Mouse (Mus musculus) forebrain, embryonic 11.5 days (tissue): ENCODE results near the gene Mymx. TPM values are rescaled to one million over a fixed set of nuclear protein-coding genes. Genes with fewer than 3 reads are reported as not detected.
"Not testable (repeated sequence)": the region's sequence is repeated elsewhere in the genome, so short reads cannot be mapped to it uniquely, and the experiment has no call there.

Experiments used
- ATAC-seq: fragments of 200-750 bp; cut with Nextera tagmentation; replicated peaks from 2 replicates; pipeline ENCODE4 v1.8.0; 2017; ENCODE audit warnings: moderate TSS enrichment; ENCODE audit not compliant: low FRiP score
- DNase-seq: peaks from one replicate; pipeline ENCODE4 v3.0.0-alpha.2; 2017; ENCODE audit warnings: low spot score
- H3K27ac ChIP-seq: fragments of 300-500 bp; sonication (generic); 2 replicates; pipeline ENCODE4 v1.5.1; 2014; ENCODE audit warnings: low read depth, low read length
- H3K27me3 ChIP-seq: fragments of 300-500 bp; sonication (generic); 2 replicates; pipeline ENCODE4 v1.6.1; 2014; ENCODE audit warnings: mild to moderate bottlenecking, low read length, mixed read lengths; ENCODE audit not compliant: control insufficient read depth, insufficient read depth
- H3K36me3 ChIP-seq: fragments of 300-500 bp; sonication (generic); 2 replicates; pipeline ENCODE4 v1.6.1; 2014; ENCODE audit warnings: mild to moderate bottlenecking, low read length, moderate library complexity, mixed read lengths; ENCODE audit not compliant: control insufficient read depth, insufficient read depth
- H3K4me1 ChIP-seq: fragments of 300-500 bp; sonication (generic); replicated peaks from 2 replicates; pipeline ENCODE4 v1.6.1; 2014; ENCODE audit warnings: low read length, mixed read lengths; ENCODE audit not compliant: control insufficient read depth, insufficient read depth
- H3K4me2 ChIP-seq: fragments of 300-500 bp; sonication (generic); 2 replicates; pipeline ENCODE4 v1.6.1; 2014; ENCODE audit warnings: low read depth, mild to moderate bottlenecking, low read length, moderate library complexity, mixed read lengths; ENCODE audit not compliant: severe bottlenecking
- H3K4me3 ChIP-seq: fragments of 300-500 bp; sonication (generic); 2 replicates; pipeline ENCODE4 v1.5.1; 2014; ENCODE audit warnings: low read depth, low read length
- H3K9ac ChIP-seq: fragments of 300-500 bp; sonication (generic); 2 replicates; pipeline ENCODE4 v1.6.1; 2014; ENCODE audit warnings: low read length
- H3K9me3 ChIP-seq: fragments of 300-500 bp; sonication (generic); 2 replicates; pipeline ENCODE4 v1.6.1; 2016; ENCODE audit warnings: low read length, mixed read lengths; ENCODE audit not compliant: control insufficient read depth
- WGBS: fragments of 180-500 bp; shearing (Covaris S2); extraction: QIAGEN DNeasy Blood & Tissue Kit; methylation state at CpG from one replicate; pipeline ENCODE4 v1.1.7; 2014; 5-methylcytosine and 5-hydroxymethylcytosine counted together
- polyA plus RNA-seq: library from polyadenylated mRNA; unstranded; fragments of >200 nt; fragmentation: Nextera tagmentation; extraction: Ambion mirVana; gene quantifications from 2 replicates; pipeline ENCODE4 v1.2.1, GENCODE M21; 2014

Mymx gene
- polyA plus RNA-seq, 1 experiment from 2014 or later = not detected

DNA sequence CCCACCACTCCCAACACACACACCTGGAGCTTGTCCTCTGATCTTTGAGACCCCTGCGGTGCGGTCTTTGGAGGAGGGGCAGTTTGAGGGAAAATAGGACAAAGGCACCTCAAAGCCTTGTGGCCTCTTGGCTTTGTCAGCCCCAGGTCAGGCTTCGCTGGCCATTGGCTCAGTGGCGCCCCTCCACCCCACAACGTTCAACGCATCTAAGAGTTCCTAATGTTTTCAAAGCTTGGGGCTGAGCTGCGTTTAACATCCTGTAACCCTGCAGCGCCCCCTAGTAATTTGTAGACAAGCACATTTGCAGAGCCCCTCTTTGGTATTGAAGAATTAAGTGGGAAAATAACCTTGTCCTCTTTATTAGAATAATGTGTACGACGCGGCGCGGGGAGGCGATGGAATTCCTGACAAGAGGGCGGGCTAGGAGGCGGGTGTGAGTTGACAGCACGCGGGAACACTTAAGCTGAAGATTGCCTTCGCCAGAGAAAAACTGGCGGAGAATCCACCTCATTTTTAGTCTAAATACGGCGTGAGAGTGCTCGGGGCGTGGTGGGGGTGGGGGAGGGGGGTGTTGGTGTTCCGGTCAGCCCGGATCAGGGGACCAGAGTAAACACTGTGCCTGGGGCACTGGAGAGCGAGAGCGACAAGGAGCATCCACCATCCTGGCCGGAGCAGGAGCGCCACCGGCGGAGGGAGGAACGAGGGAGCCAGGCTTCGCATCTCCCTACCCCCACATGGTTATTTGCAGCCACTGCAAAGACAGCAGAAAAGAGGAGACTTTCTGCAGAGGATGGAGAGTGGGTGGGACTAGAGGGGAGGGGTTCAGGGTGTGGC lies 28.2 kb upstream of the Mymx start:
- ATAC-seq (peak; percentile 77), DNase-seq (peak; percentile 77)
- Histone ChIP-seq H3K9me3 (no peaks in the 10 kb centered on the region), H3K4me2 (peak overlapping the region; percentile 89), H3K27ac (0 out of 2 replicates have a peak overlapping the region, but pooled peaks have one; percentile 31), H3K4me3 (peak overlapping the region; percentile 38), H3K36me3 (no peaks in the 10 kb centered on the region), H3K4me1 (no peaks in the 10 kb centered on the region; the same call in 1 of the 2 replicates), H3K9ac (peak overlapping the region; percentile 59), H3K27me3 (no peaks in the 10 kb centered on the region)
- 2% methylated on average over 34 of the region's 34 CpGs for WGBS

DNA sequence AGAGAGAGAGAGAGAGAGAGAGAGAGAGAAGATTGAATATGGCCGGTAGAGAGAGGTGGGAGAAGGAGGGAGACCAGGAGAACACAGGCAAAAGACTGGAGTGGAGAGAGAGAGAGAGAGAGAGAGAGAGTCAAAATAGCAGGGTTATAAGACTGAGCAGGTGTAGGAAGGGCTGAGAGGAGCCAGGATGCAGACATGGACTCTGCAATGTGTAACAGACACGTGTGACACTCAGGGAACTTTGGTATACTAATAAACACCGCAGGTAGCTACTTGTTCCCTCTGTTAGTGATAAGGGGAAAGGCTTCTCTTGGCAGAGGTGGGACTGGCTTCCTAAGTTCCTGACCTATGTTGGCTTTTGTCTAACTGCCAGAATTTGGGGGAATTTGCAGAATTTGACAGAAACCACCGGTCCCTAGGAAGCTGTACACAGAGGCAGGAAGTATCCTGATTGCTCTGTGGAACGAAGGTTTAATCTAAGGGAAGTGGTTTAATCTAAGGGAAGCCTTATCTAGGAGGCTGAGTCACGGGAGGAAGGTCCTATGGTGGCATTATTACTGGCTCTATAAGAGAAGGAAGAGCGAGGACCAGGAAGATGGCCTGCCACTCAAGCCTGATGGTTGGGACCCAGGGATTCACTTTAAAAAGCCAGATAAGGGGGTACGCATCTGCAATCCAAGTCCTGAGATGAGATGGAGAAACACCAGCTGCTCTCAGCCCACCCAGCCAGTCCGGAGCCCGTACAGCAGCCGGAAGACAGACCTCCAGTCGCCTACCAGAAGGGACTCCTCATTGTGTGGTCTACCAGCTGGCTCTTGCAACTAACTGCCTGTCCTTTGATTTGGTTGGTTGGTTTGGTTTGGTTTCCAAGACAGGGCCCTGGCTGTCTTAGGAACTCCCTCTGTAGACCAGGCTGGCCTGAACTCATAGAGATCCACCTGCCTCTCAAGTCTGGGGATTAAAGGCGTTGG lies 27.3 kb upstream of the Mymx start:
- no peak overlapping the region for H3K27ac ChIP-seq
- no peak overlapping the region for H3K4me3 ChIP-seq
- H3K9me3 ChIP-seq = no peaks in the 10 kb centered on the region
- 75% methylated on average over 13 of the region's 13 CpGs for WGBS
- DNase-seq (no peak), ATAC-seq (no peak)
- H3K36me3 ChIP-seq = no peaks in the 10 kb centered on the region
- H3K27me3 ChIP-seq = no peaks in the 10 kb centered on the region
- H3K4me1 ChIP-seq = no peaks in the 10 kb centered on the region; the same call in 1 of the 2 replicates
- no peak overlapping the region; the same call in 1 of the 2 replicates for H3K4me2 ChIP-seq
- no peak overlapping the region; the same call in 1 of the 2 replicates for H3K9ac ChIP-seq

DNA sequence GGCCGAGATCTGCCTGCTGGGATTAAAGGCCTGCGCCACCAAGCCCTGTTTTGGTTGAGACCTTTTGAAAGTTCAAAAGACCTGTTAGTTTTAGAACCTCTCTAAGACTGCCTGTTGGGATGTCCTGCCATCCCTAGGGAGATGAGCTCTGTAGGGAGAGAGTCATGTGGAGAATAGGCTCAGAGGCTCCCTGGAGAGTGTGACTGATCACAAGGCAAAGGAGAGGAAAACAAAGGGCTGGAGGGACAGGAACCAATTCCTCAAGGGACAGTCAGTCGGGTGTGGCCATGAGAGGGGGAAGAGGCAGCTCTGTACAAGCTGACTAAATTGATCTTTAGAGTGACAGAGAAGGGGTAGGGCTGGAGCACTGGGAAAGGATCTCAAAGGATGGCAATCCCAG lies 26.3 kb upstream of the Mymx start:
- Histone ChIP-seq H3K9me3 (no peaks in the 10 kb centered on the region), H3K4me3 (no peak overlapping the region), H3K36me3 (no peaks in the 10 kb centered on the region), H3K4me1 (no peaks in the 10 kb centered on the region; the same call in 1 of the 2 replicates), H3K27me3 (no peaks in the 10 kb centered on the region), H3K27ac (no peak overlapping the region), H3K4me2 (no peak overlapping the region), H3K9ac (no peak overlapping the region)
- DNase-seq = no peak
- ATAC-seq = no peak
- WGBS = 21% methylated on average over 3 of the region's 3 CpGs

DNA sequence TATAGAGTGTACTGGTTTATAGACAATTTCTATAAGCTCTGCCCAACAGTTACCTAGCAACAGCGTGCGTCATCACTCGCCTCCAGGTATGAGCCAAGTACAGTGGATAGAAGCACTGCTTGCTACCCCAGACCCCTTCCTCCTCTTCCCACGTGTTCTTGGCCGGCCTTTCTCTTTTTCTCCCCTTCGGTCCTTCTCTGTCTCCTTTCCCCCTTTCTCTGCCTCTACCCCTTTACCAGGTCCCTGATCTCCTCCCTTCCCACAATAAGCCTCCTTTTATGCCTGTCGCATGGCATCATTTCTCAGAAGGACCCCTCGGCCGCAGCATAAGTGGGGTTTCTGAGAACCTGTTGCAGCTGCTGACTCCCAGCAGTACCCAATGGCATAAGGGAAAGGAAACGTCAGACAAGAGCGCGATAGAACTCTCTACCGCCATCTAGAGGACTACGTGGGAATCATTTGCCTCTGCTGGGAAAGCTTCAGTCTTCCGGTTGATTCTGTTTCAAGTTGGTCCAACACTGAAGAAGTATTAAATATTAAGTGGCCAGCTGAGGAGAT lies 24.8 kb upstream of the Mymx start:
- peak; percentile 85 for DNase-seq
- no peak; the same call in 1 of the 2 replicates for ATAC-seq
- Histone ChIP-seq H3K36me3 (no peaks in the 10 kb centered on the region), H3K9ac (0 out of 2 replicates have a peak overlapping the region, but pooled peaks have one; percentile 12), H3K4me3 (no peak overlapping the region), H3K4me2 (no peak overlapping the region), H3K27ac (no peak overlapping the region), H3K27me3 (no peaks in the 10 kb centered on the region), H3K4me1 (no peaks in the 10 kb centered on the region; the same call in 1 of the 2 replicates), H3K9me3 (no peaks in the 10 kb centered on the region)
- WGBS = 24% methylated on average over 15 of the region's 15 CpGs

DNA sequence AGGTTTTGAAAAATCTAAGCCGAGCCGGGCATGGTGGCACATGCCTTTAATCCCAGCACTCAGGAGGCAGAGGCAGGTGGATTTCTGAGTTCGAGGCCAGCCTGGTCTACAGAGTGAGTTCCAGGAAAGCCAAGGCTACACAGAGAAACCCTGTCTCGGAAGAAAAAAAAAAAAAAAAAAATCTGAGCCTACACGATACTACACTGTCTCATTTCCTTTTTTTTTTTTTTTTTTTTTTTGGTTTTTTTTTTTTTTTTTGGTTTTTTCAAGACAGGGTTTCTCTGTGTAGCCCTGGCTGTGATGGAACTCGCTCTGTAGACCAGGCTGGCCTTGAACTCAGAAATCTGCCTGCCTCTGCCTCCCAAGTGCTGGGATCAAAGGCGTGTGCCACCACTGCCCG lies 21.5 kb upstream of the Mymx start:
- not testable (repeated sequence) for ATAC-seq, H3K27ac ChIP-seq
- 89% methylated on average over 8 of the region's 8 CpGs for WGBS

DNA sequence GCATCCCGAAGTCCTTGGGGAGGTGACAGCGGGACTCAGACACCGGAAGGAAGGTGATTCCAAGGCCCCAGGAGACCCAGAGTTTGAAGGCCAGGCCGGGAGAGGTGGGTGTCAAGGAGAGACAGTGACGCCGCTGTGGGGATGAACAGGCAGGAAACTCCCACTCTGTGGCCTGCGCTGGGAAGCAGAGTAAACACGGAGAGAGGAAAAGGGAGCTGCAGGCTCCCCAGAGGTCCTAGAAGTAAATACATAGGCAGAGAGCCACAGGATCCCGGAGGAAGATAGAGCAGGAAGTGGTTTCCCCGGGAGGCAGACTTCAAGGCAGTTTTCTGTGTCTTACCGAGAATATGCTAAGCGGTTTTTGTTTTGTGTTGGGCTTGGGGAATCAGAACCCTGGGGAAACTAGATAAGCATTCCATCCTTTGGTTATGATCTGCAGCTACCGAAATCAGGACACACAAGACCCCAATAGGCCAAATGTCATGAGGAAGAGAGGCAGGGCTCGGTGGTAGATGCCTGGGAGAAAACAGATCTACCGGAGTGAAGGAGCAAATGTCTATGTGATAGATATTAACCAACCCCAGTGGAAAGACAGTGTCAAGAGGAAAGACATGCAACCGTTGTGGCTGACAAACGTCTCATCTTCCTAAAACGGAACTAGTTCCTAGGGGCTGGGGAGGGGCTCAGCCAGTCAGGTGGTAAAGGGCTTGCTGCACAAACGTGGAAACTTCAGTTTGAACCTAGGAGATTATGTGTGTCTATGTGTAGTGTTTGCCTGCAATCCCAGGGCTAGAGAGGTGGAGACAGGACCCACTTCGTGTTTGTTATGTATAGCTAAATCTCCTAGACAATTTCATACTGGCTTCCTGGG lies 17.7 kb upstream of the Mymx start:
- no peak for DNase-seq
- H3K27me3 ChIP-seq = no peaks in the 10 kb centered on the region
- H3K36me3 ChIP-seq = no peaks in the 10 kb centered on the region
- no peaks in the 10 kb centered on the region for H3K4me1 ChIP-seq
- WGBS = 35% methylated on average over 20 of the region's 20 CpGs
- no peaks in the 10 kb centered on the region for H3K9me3 ChIP-seq
- peak overlapping the region; percentile 1 for H3K9ac ChIP-seq
- no peak for ATAC-seq
- H3K4me2 ChIP-seq = peak overlapping the region; percentile 1; the same call in 1 of the 2 replicates
- no peak overlapping the region for H3K27ac ChIP-seq
- no peak overlapping the region for H3K4me3 ChIP-seq

More for the DNA sequence above, 21.5 kb upstream of the Mymx start:
- H3K4me3 ChIP-seq, H3K9ac ChIP-seq, DNase-seq, H3K4me2 ChIP-seq, H3K36me3 ChIP-seq, H3K9me3 ChIP-seq, H3K27me3 ChIP-seq, H3K4me1 ChIP-seq: not testable (repeated sequence)

DNA sequence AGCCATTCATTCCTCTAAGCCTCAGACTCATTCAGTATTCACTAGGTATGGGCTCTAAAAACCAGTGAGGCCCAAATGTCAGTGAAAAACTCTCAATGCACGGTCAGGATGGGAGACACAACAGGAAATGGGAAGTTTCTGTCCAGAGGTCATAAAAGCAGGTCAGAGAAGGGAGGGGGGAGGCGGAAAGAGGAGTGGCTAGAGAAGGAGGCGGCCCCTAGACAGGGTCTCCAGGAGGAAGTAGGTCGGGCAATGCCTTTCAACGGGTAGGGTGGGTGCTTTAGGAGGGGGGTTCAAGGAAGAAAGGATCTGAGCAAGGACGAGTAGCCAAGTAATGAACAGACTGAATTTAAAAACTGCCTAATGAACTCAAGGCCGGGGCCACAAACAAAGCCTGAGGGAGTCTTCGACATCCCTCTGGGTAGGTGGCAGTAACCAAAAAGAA lies 17.1 kb upstream of the Mymx start:
- 12% methylated on average over 8 of the region's 8 CpGs for WGBS
- Histone ChIP-seq H3K4me3 (no peak overlapping the region), H3K9ac (peak overlapping the region; percentile 1; the same call in 1 of the 2 replicates), H3K4me1 (no peaks in the 10 kb centered on the region), H3K27ac (no peak overlapping the region), H3K27me3 (no peaks in the 10 kb centered on the region), H3K9me3 (no peaks in the 10 kb centered on the region), H3K4me2 (peak overlapping the region; percentile 1; the same call in 1 of the 2 replicates), H3K36me3 (no peaks in the 10 kb centered on the region)
- no peak for ATAC-seq
- DNase-seq = no peak
